Mouse (Mus musculus) stomach, embryonic 16.5 days (tissue): Measurements from ENCODE around the gene Kcnj10. TPM values are rescaled to one million over a fixed set of nuclear protein-coding genes. Genes with fewer than 3 reads are reported as not detected.

Source experiments
- ATAC-seq: fragments of 200-750 bp; cut with Nextera tagmentation; 2 replicates; pipeline ENCODE4 v1.8.0; 2017; ENCODE audit warnings: moderate number of reproducible peaks, moderate TSS enrichment; ENCODE audit not compliant: insufficient read depth, low FRiP score
- H3K27ac ChIP-seq: fragments of 300-500 bp; sonication (generic); 2 replicates; pipeline ENCODE4 v1.5.1; 2014; ENCODE audit warnings: low read length
- H3K27me3 ChIP-seq: fragments of 300-500 bp; sonication (generic); 2 replicates; pipeline ENCODE4 v1.6.1; 2014; ENCODE audit warnings: low read length, control low read depth, mixed read lengths; ENCODE audit not compliant: control insufficient read depth, insufficient read depth
- H3K36me3 ChIP-seq: fragments of 300-500 bp; sonication (generic); 2 replicates; pipeline ENCODE4 v1.6.1; 2014; ENCODE audit warnings: low read length; ENCODE audit not compliant: control insufficient read depth, insufficient read depth
- H3K4me1 ChIP-seq: fragments of 300-500 bp; sonication (generic); 2 replicates; pipeline ENCODE4 v1.6.1; 2014; ENCODE audit warnings: low read length, control low read depth, mixed read lengths; ENCODE audit not compliant: control insufficient read depth, insufficient read depth
- H3K4me2 ChIP-seq: fragments of 300-500 bp; sonication (generic); 2 replicates; pipeline ENCODE4 v1.6.1; 2014; ENCODE audit warnings: low read depth, low read length, mixed read lengths
- H3K4me3 ChIP-seq: fragments of 300-500 bp; sonication (generic); replicated peaks from 2 replicates; pipeline ENCODE4 v1.5.1; 2014; ENCODE audit warnings: mild to moderate bottlenecking, low read length
- H3K9ac ChIP-seq: fragments of 300-500 bp; sonication (generic); 2 replicates; pipeline ENCODE4 v1.6.1; 2014; ENCODE audit warnings: low read length
- H3K9me3 ChIP-seq: fragments of 300-500 bp; sonication (generic); replicated peaks from 2 replicates; pipeline ENCODE4 v1.6.1; 2016; ENCODE audit warnings: low read length, control low read depth; ENCODE audit not compliant: control insufficient read depth
- WGBS: fragments of 180-500 bp; shearing (Covaris S2); extraction: QIAGEN DNeasy Blood & Tissue Kit; methylation state at CpG from one replicate; pipeline ENCODE4 v1.1.7; 2014; 5-methylcytosine and 5-hydroxymethylcytosine counted together
- polyA plus RNA-seq: library from polyadenylated mRNA; unstranded; fragments of >200 nt; fragmentation: Nextera tagmentation; extraction: Ambion mirVana; gene quantifications from 2 replicates; pipeline ENCODE4 v1.2.1, GENCODE M21; 2015

Gene Kcnj10
- polyA plus RNA-seq, 1 experiment from 2014 or later = 0.19 TPM

- 20% methylated on average over 19 of the region's 19 CpGs for WGBS
- Histone ChIP-seq H3K4me3 (no peak overlapping the region), H3K27ac (no peak overlapping the region), H3K27me3 (no peaks in the 10 kb centered on the region), H3K9ac (no peak overlapping the region), H3K36me3 (no peaks in the 10 kb centered on the region), H3K9me3 (no peaks in the 10 kb centered on the region), H3K4me1 (peaks cover 9% of the 10 kb centered on the region; the same call in 1 of the 2 replicates), H3K4me2 (no peak overlapping the region)
- ATAC-seq = peak; percentile 73
Observed at GRCm38 (mm10) chr1:172349916-172350812, 9.2 kb downstream of the Kcnj10 start.

GRCm38 (mm10) chr1:172352001-172352400, 11.0 kb downstream of the Kcnj10 start:
- ATAC-seq = no peak
- Histone ChIP-seq H3K9me3 (no peaks in the 10 kb centered on the region), H3K27ac (no peak overlapping the region), H3K36me3 (no peaks in the 10 kb centered on the region), H3K4me1 (peaks cover 9% of the 10 kb centered on the region; the same call in 1 of the 2 replicates), H3K4me3 (no peak overlapping the region), H3K9ac (no peak overlapping the region), H3K27me3 (no peaks in the 10 kb centered on the region), H3K4me2 (no peak overlapping the region)
- WGBS = 64% methylated on average over 6 of the region's 6 CpGs

GRCm38 (mm10) chr1:172352453-172352852, 11.4 kb downstream of the Kcnj10 start:
- peaks cover 9% of the 10 kb centered on the region; the same call in 1 of the 2 replicates for H3K4me1 ChIP-seq
- H3K36me3 ChIP-seq = no peaks in the 10 kb centered on the region
- no peaks in the 10 kb centered on the region for H3K9me3 ChIP-seq
- H3K9ac ChIP-seq = no peak overlapping the region
- no peak for ATAC-seq
- WGBS = 85% methylated on average over 3 of the region's 3 CpGs
- H3K27ac ChIP-seq = no peak overlapping the region
- no peak overlapping the region for H3K4me2 ChIP-seq
- no peak overlapping the region for H3K4me3 ChIP-seq
- no peaks in the 10 kb centered on the region for H3K27me3 ChIP-seq

DNA sequence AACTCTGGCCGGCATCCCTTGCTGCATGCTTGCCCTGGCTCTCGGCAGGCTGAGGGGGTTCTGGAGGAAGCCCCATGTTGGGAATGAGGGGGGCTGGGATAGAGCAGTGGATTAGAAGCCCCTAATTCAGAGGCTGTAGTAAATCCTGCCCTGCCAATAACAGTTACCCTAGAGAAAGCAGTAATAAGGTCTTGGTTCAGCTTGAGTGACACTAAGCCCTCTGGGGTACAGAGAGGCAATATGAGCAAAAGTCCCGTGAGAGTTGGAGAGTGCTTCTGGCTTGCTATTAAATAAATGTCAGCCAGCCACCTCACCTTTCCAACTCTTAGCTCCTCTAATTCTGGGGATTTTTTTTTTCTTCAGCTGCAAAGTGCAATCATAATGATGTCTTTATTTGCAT, 14.3 kb downstream of the Kcnj10 start:
- no peaks in the 10 kb centered on the region for H3K9me3 ChIP-seq
- no peak overlapping the region for H3K9ac ChIP-seq
- H3K27me3 ChIP-seq = no peaks in the 10 kb centered on the region
- H3K4me1 ChIP-seq = peaks cover 4% of the 10 kb centered on the region; the same call in 1 of the 2 replicates
- no peak overlapping the region for H3K4me3 ChIP-seq
- H3K4me2 ChIP-seq = no peak overlapping the region
- H3K27ac ChIP-seq = no peak overlapping the region
- H3K36me3 ChIP-seq = no peaks in the 10 kb centered on the region
- WGBS = 56% methylated on average over 3 of the region's 3 CpGs
- no peak for ATAC-seq

GRCm38 (mm10) chr1:172357550-172357949, 16.5 kb downstream of the Kcnj10 start:
- no peak overlapping the region for H3K9ac ChIP-seq
- H3K4me2 ChIP-seq = no peak overlapping the region
- H3K36me3 ChIP-seq = no peaks in the 10 kb centered on the region
- H3K4me1 ChIP-seq = no peaks in the 10 kb centered on the region
- H3K4me3 ChIP-seq = no peak overlapping the region
- WGBS = 11% methylated on average over 1 of the region's 1 CpGs
- no peaks in the 10 kb centered on the region for H3K9me3 ChIP-seq
- no peak overlapping the region for H3K27ac ChIP-seq
- ATAC-seq = no peak
- no peaks in the 10 kb centered on the region for H3K27me3 ChIP-seq

DNA sequence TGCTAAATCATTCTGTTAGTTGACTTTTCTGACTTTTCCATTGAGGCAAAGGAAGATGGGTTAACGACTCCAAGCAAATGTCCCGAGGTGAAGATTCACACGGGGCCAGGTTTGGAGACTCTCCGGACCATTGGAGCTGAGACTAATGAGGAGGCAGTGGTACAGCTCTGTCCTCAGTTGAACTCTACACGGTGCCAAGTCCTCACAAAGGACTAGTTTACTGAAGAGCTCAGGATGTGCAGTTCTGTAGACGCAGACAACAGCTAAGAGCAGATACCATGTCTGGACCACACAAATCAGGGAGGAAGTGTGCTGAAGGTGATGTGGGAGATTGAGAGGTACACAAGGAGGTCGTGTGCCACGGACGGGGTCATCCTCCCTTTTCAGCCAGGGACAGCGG, 17.3 kb downstream of the Kcnj10 start:
- Histone ChIP-seq H3K4me2 (no peak overlapping the region), H3K4me1 (no peaks in the 10 kb centered on the region), H3K9me3 (no peaks in the 10 kb centered on the region), H3K27ac (no peak overlapping the region), H3K27me3 (no peaks in the 10 kb centered on the region), H3K9ac (no peak overlapping the region), H3K4me3 (no peak overlapping the region), H3K36me3 (no peaks in the 10 kb centered on the region)
- no peak for ATAC-seq
- WGBS = 75% methylated on average over 10 of the region's 10 CpGs

DNA sequence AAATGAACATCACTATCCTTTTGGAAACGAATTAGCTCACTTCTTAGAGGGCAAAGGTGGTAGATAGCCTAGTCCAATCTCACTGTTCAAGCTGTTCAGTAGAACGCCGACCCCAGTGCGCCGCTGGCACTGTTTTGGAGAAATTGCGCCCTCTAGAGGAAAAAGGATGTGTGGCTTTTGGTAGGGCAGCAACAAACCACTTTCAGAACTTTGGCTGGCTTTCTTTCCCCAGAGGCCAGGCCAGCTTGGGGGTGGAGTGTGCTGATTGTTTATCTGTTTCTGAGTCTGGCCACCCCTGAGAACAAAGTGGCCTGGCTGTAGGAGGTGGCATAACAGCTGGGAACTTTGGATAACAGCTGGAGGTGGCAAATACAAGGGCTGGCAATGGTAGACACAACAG, 23.7 kb downstream of the Kcnj10 start:
- ATAC-seq = 0 out of 2 replicates have a peak, but pooled peaks have one; percentile 27
- H3K4me2 ChIP-seq = no peak overlapping the region
- no peak overlapping the region for H3K9ac ChIP-seq

GRCm38 (mm10) chr1:172368768-172369418, 27.9 kb downstream of the Kcnj10 start:
- no peaks in the 10 kb centered on the region for H3K27me3 ChIP-seq
- no peaks in the 10 kb centered on the region for H3K9me3 ChIP-seq
- H3K4me3 ChIP-seq = 0 out of 2 replicates have a peak overlapping the region, but pooled peaks have one; percentile 7
- no peak for ATAC-seq
- WGBS = 25% methylated on average over 23 of the region's 23 CpGs
- H3K36me3 ChIP-seq = no peaks in the 10 kb centered on the region
- H3K27ac ChIP-seq = no peak overlapping the region
- H3K9ac ChIP-seq = no peak overlapping the region
- H3K4me2 ChIP-seq = peak overlapping the region; percentile 20
- no peaks in the 10 kb centered on the region for H3K4me1 ChIP-seq

More for the DNA sequence above, 23.7 kb downstream of the Kcnj10 start:
- 6% methylated on average over 6 of the region's 6 CpGs for WGBS
- H3K36me3 ChIP-seq = no peaks in the 10 kb centered on the region
- H3K4me1 ChIP-seq = no peaks in the 10 kb centered on the region
- H3K9me3 ChIP-seq = no peaks in the 10 kb centered on the region
- H3K27ac ChIP-seq = no peak overlapping the region
- no peak overlapping the region for H3K4me3 ChIP-seq
- no peaks in the 10 kb centered on the region for H3K27me3 ChIP-seq

DNA sequence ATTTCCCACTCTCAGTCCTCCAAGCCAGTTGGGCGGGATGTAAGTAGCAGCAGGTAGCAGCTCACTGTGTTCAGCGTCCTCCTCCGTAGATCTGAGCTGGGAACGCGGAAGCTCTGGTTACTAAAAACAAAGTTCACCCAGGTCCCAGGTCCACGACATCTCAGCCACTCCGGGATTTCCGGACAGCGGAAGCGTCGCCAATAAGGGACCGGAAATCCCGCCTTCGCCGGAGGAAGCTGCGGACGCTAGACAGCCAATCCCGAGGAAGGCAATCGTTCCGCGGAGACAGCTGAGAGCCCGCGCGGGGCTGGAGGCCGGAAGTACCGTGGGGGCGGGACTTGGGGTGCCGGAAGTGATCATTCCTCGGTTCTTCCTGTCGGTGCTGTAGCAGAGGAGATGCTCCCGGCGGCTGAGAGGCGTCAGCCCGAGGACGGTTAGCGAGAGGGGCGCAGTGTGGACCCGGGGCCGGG, 35.2 kb downstream of the Kcnj10 start, which contains the start of gene Pigm:
TSS of gene Pigm (plus strand) at position 349 of the 470 bp plus-strand sequence.
- Histone ChIP-seq H3K27me3 (no peaks in the 10 kb centered on the region), H3K36me3 (0 out of 2 replicates have a peak, but pooled peaks cover 3% of the 10 kb centered on the region), H3K4me2 (peak within 1 kb of the TSS; percentile 98), H3K4me1 (peaks cover 24% of the 10 kb centered on the region), H3K9ac (peak within 1 kb of the TSS; percentile 90), H3K27ac (peak within 1 kb of the TSS; percentile 79), H3K4me3 (peak within 1 kb of the TSS; percentile 99), H3K9me3 (no peaks in the 10 kb centered on the region)
- WGBS = under 1% methylated on average over 39 of the region's 39 CpGs
- peak; percentile 98 for ATAC-seq
